Mouse (Mus musculus) right cerebral cortex, postnatal 14 days (tissue): ENCODE measurements around the gene Tprkb.
"Not testable (repeated sequence)": the region's sequence is repeated elsewhere in the genome, so short reads cannot be mapped to it uniquely, and the experiment has no call there.

Source experiments
- DNase-seq: peaks from one replicate; pipeline ENCODE4 v3.0.0; 2022

The Tprkb gene

GRCm38 (mm10) chr6:85911587-85911986 lies at the start of gene Tprkb:
Tprkb (plus strand) TSS chr6:85911865.
- DNase-seq, result no peak

- no peak for DNase-seq
Measured at GRCm38 (mm10) chr6:85862565-85862964, 49.1 kb upstream of the Tprkb start.

- no peak for DNase-seq
Measured at GRCm38 (mm10) chr6:85863136-85863535, 48.5 kb upstream of the Tprkb start.

DNA sequence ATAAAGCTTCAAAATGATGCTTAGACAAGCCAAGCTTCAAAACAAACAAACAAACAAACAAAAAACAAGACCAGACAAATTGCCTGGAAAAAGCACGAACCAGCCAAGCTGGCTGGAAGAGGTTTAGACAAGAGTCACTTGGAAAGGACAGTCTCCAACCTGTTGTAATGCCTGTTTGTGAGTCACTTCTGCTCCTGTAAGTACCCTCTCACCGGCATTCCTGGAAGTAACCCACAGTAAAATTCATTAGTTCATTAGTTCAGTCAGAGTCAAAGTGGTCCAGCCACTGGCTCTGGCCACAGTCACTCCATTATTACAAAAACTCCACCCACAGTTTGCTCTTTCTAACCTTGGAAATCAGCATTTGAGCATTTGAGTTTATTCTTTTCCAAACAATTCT lies 47.8 kb upstream of the Tprkb start:
- no peak for DNase-seq

GRCm38 (mm10) chr6:85864900-85865639 lies 46.6 kb upstream of the Tprkb start:
- DNase-seq, result not testable (repeated sequence)

- not testable (repeated sequence) for DNase-seq
Measured at GRCm38 (mm10) chr6:85866166-85866565, 45.5 kb upstream of the Tprkb start.

DNA sequence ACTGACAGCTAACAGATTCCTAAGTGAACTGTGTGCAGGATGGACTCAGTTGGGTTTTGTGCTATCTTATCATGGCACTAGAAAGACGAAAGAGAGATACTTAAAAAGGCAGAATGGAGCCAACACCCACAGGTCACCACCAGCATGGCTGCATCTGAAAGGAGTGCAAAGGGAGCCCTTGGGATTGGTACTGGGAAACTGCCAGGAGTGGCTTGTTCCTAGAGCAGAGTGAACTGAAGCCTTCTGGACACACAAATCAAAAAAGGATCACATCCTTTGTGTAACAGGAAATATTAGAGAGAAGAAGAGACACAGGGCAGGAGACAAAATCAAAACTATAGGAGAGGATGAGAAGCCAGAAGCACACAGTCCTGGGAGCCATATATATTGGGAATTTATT lies 44.7 kb upstream of the Tprkb start:
- not testable (repeated sequence) for DNase-seq

DNA sequence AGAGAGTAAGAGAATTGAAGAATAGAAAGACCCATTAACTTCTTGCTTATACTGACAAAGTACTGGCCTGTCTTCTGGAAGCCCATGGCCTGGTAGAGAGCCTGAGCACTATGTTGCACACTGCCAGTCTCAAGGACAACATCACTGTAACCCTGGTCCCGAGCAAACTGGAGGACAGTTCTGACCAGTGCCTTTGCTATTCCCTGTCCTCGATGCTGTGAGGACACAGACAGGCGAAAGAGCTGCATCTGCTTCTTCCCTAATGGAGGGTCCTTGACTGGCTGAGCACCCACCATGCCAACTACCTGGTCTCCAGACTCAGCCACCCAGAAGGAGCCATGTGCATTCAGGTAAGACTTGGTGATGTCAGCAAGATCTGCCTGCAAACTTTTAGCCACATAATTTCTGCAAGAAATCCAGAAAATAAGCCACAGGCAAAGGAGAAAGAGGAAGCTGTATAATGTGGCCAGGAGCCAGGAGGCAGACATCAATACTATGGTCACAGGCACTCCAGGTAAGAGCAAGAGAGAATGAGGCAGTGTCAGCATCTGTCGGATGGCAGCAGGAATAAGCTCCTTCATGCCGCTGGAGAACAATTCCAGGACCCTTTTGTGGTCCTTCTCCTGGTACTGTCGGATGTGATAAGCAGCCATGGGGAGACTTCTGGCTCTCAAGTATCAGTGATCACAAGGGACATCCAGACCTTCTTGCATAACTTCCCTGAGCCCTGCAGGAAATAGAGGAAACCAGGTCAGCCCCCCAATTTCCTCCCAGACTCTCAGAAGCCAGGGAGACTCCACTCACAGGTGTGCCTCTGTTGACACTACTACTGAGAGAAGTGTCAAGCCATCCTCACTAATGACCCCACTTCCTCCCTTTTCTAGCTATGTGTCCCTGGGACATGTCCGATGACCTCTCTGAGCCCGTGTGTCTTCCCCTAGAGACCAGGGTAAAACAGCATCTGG lies 43.7 kb upstream of the Tprkb start:
- no peak for DNase-seq

DNA sequence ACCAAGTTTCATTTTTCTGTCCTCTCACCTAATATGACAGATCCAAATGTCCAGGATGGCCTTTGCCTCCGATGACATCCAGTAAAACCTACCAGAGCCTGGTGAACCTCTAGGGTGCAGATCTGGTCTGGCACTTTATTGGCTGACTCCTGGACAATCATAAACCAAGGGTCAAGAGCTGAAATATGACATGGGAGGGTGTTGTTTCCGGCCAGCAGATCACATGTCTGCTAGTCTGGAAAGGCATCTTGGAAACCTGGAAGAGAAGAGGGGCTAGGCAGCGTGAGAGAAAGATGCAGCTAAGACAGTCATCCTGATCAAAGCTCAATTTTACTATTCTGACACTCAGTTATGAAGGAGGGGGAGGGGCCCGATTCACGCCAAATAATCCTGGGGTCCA lies 42.7 kb upstream of the Tprkb start, which contains the start of gene Nat8f2:
Gene Nat8f2 (minus strand): TSS at position 153 of the 400 bp plus-strand sequence.
- not testable (repeated sequence) for DNase-seq

DNA sequence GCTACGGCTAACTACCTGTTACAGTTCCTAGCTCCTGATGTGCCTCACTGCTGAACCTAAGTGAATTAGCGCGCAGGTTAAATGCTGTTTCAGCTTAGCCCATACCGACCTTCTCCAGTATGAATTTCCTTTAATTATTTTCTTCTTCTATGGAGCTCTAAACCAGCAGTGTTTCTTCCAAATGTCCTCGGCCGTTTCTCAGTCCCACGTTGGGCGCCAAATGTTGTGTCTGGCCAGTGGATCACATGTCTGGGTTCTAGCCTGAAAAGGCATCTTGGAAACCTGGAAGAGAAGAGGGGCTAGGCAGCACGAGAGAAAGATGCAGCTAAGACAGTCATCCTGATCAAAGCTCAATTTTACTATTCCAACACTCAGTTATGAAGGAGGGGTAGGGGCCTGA lies 28.4 kb upstream of the Tprkb start:
- DNase-seq, result not testable (repeated sequence)

- DNase-seq, result no peak
Measured at GRCm38 (mm10) chr6:85884311-85884710, 27.4 kb upstream of the Tprkb start.

GRCm38 (mm10) chr6:85888961-85889360 lies 22.7 kb upstream of the Tprkb start:
- no peak for DNase-seq

DNA sequence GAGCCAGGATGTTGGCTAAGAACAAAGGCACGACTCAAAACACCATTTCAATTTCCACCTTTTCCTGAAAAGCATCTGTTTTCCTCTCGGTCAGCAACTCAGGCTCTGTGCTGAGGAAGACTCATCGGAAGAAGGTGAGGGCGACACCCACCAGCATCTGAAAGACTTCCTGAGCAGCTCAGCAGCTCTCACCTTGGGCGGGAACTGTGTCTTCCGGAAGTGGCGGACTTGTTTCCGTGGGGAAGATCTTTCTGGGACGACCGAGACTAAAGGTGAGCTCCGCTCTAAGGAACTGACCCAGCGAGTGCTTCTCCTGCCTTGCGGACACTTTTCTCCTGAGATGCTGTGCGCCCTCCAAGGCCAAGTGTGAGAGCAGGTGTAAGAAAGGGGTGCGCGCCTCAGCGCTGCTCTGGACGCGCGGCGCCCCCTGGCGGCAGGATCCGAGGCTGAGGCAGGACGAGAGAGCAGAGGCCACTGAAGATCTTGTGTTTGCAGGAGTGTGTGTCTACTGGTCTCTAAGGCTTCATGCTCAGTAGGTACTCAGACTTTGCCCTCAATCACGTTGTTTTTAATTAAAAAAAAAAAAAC lies 16.5 kb upstream of the Tprkb start:
- DNase-seq, result not testable (repeated sequence)

DNA sequence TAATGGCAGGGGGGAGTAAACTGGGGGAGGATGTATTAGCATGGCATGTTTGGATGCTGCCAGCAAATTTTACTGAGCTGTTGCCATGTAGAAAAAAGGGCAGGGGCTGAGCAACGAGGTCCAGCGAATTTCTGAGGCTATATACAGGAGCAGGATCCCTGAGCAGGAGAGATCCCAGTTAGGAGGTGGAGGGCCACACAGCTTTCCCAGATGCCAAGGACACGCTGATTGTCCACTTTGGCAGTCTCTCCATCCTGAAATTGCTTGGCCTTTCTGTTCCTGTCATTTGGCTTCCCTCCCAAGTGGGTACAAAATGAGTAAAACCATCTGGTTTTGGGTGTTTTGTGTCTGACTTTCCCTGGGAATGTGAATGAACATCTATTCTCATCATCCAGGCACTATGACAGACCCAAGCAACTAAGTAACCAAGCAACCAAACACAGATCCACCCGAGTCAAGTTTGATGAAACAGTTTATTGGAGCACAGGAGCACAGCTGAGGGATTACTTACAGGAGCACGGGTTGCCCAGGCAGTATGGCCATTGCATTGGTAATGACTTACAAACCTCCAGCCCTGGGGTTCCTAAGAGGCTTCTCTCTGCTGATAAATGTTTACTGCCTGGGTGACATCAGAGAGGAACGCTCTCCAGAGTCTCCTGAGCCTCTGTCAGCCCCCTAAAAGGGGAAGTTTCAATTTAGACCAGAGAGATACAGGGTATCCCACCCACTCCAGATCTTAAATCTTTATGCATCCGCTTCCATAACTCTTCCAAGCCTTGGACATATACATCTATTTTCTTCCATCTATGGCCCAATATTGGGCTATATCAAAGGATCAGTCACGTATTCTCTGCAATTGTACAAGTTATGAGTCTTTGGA lies 12.8 kb upstream of the Tprkb start:
- not testable (repeated sequence) for DNase-seq

GRCm38 (mm10) chr6:85902303-85902702 lies 9.4 kb upstream of the Tprkb start:
- DNase-seq, result no peak

DNA sequence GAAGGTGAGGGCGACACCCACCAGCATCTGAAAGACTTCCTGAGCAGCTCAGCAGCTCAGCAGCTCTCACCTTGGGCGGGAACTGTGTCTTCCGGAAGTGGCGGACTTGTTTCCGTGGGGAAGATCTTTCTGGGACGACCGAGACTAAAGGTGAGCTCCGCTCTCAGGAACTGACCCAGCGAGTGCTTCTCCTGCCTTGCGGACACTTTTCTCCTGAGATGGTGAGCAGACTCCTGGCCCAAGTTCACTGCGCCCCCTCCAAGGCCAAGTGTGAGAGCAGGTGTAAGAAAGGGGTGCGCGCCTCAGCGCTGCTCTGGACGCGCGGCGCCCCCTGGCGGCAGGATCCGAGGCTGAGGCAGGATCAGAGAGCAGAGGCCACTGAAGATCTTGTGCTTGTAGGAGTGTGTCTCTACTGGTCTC lies 7.0 kb upstream of the Tprkb start, which contains the start of gene Nat8f4:
Gene Nat8f4 (minus strand): TSS at position 243 of the 420 bp plus-strand sequence.
- peak; percentile 79 for DNase-seq

- peak; percentile 32 for DNase-seq
Measured at GRCm38 (mm10) chr6:85906911-85907351, 4.7 kb upstream of the Tprkb start.

- DNase-seq, result no peak
Measured at GRCm38 (mm10) chr6:85908341-85908740, 3.3 kb upstream of the Tprkb start.

DNA sequence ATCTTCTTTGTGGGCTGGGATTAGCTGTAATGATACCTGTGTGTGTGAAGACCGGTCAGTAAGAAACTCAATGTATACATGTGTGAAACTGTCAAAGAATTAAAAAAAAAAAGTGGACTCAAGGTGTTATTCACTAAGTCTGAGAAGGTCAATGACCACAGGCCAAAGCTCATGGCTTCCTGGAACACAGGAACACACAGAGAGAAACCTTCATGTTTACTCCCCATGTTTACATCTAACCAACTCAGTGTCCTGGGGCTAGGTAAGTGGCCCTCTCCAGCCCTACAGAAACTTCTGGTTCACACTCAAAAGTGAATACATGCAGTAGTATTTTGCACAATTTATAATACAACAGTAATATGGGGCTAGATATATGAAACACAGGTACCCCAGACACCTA lies 2.0 kb upstream of the Tprkb start:
- no peak for DNase-seq

GRCm38 (mm10) chr6:85915141-85915538 lies 3.5 kb downstream of the Tprkb start:
- no peak for DNase-seq

- peak; percentile 76 for DNase-seq
Measured at GRCm38 (mm10) chr6:85915539-85916513, 4.2 kb downstream of the Tprkb start, which contains the start of gene Nat8f1. Nat8f1 (minus strand) TSS chr6:85915687.
